Mouse (Mus musculus) WW6 (cell line): Measurements from ENCODE around the gene Foxo1.

Experiments used
- DNase-seq: peaks from one replicate; pipeline ENCODE4 v3.0.0-alpha.2; 2013; ENCODE audit warnings: low read depth, low spot score

The Foxo1 gene

GRCm38 (mm10) chr3:52364576-52364975, 96.4 kb downstream of the Foxo1 start:
- DNase-seq, result no peak

- no peak for DNase-seq
Observed at GRCm38 (mm10) chr3:52369204-52369603, 101.1 kb downstream of the Foxo1 start.

DNA sequence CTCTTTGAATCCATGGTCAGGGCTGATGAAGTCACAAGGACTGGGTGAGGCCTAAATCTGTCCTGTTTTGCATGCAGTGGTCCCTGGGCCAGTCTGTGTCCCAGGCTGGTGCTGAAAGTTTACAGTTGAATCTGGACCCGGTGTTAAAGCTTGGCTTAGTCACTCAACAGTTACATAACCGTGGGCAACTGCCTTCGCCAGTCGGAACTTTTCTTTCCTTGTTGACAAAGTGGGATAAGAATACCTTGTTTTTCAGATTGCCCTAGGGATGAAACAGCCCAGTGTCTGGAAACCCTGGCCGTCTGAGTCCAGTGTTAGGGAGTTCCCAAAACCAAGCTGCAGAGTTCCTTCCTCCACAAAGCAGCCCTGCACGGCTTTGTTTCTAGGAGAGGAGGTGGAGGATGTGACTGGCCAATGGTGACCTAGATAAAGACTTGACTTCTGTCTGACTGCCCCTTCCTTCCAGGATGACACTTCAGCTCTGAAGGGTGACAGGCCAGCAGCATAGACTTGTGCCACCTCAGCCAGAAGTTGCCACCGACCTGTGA, 101.8 kb downstream of the Foxo1 start:
- no peak for DNase-seq

DNA sequence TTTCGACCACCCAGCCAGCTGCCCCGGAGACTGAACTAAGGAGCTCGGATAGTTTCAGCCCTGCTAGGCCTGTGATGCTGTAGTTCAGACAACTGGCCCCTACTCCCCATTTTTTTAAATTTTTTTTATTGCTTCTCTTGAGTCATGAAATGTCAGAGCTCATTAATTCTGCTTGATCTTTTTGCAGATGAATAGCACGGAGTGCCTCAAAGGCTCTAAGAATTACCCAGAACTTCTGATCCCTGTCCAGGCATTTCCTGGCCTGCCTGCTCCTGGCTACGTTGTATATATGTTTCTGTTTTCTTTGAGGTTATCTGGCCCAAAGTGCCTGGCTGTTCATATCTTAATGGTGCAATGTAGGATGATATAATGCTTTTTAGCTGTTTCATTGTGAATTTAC, 108.8 kb downstream of the Foxo1 start:
- DNase-seq, result no peak

GRCm38 (mm10) chr3:52383351-52383750, 115.2 kb downstream of the Foxo1 start:
- DNase-seq, result no peak

DNA sequence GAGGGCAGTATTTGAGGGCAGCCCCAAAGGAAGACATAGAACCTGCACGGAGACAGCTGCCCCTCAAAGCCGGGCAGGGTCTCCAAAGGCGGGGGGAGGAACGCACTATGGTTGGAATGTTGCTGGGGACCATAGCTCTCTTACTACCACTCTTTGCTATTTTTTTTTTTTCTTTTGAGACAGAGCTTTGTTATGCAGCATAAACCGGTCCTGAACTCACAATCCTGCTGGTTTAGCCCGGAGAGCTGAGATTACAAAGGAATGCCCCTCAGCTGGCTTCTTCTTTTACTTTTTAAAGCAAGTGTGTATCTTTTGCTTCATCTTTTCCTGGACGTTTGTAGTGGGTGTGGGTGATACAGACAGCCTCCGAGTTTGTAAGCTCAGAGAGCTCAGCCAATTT, 118.2 kb downstream of the Foxo1 start:
- no peak for DNase-seq

DNA sequence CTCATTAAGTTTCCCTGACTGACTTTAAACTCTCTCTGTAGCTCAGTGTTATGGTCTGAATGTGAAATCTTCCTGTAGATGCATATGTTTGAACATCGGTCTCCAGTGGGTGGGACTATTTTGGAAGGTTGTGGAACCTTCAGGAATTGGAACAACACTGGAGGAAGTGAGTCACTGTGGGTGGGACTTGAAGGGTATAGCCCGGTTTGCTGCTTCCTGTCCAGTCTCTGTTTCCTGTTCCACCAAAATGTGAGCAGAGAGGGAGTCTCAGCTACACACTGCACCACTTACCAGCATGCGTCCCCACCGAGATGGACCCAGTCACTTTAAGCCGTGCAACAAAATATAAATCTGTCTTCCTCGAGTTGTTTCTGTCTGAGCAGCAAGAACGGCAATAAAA, 122.2 kb downstream of the Foxo1 start:
- DNase-seq, result no peak

- no peak for DNase-seq
Observed at GRCm38 (mm10) chr3:52390766-52391665, 122.9 kb downstream of the Foxo1 start.

DNA sequence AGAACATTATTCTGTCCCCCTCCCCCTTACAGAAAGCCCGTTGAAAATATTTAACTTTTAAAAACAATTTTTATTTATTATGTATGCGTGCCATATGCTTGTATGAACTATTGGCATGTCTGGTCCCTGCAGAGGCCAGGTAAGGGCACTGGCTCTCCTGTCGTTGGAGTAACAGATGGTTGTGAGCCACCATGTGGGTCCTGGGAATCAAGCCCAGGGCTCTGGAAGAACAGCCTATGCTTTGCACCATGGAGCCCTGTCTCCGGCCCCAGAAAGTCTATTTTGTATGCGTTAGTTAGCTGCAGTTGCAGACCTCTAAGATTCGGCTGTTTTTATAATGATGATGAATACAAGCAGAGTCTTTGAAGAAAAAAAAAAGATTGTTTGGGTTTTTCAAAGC, 123.8 kb downstream of the Foxo1 start:
- no peak for DNase-seq

DNA sequence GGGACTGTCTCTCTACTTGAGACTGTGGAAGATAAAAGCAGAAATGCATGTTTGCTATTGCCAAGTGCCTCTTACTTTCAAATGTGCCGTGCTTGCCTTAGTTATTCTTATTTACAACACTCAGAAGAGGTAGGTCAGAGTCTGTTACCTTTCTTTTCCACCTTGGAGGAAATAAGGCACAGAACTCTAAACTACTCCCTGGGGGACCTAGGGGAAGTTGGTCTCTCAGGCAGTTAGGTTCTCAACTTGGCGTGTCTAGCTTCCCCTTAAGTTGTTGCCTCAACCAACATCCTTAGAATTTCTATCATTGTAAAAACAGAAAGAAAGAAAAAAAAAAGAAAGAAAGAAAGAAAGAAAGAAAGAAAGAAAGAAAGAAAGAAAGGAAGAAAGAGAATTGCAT, 124.4 kb downstream of the Foxo1 start:
- DNase-seq, result no peak

GRCm38 (mm10) chr3:52393171-52393570, 125.0 kb downstream of the Foxo1 start:
- no peak for DNase-seq

GRCm38 (mm10) chr3:52396121-52396731, 128.1 kb downstream of the Foxo1 start:
- DNase-seq, result no peak

GRCm38 (mm10) chr3:52396951-52397615, 128.9 kb downstream of the Foxo1 start:
- no peak for DNase-seq

DNA sequence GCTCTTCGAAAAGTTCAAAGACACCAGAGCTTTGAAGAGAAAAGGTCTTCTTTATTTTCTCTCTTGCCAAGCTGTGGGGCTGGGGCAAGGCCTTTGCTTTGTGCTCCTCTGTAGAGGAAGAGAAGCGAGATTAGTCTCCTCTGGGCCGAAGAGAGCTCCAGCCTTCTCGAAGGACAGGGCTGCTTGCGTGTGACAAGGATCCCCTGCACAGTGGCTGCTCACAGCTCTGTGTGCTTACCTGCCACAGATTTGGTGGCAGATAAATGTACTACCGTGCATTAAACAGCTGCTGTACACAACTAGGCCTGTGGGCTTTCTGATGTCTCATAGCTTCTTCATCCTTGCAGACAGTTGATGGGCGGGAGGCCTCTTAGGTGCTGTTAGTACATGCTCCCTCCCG, 129.8 kb downstream of the Foxo1 start:
- DNase-seq, result no peak

GRCm38 (mm10) chr3:52400284-52401161, 132.4 kb downstream of the Foxo1 start:
- no peak for DNase-seq

GRCm38 (mm10) chr3:52401162-52401928, 133.2 kb downstream of the Foxo1 start:
- no peak for DNase-seq
